Mouse (Mus musculus) small intestine, adult 2 months (tissue): Measurements from ENCODE around the gene Smtnl2.

Experiments used
- CTCF ChIP-seq: fragments of 200-500 bp; IDR thresholded peaks from 2 replicates; pipeline ENCODE4 v1.5.1; 2012; ENCODE audit warnings: low read depth, mild to moderate bottlenecking, control low read depth, inconsistent platforms, low read length, moderate library complexity, mixed read lengths; ENCODE audit not compliant: insufficient replicate concordance, insufficient read length; ENCODE audit errors: extremely low read depth
- POLR2A ChIP-seq: fragments of 200-500 bp; IDR thresholded peaks from 2 replicates; pipeline ENCODE4 v1.6.1; 2012; ENCODE audit warnings: low read depth, mild to moderate bottlenecking, control low read depth, inconsistent platforms, low read length, moderate library complexity

DNA sequence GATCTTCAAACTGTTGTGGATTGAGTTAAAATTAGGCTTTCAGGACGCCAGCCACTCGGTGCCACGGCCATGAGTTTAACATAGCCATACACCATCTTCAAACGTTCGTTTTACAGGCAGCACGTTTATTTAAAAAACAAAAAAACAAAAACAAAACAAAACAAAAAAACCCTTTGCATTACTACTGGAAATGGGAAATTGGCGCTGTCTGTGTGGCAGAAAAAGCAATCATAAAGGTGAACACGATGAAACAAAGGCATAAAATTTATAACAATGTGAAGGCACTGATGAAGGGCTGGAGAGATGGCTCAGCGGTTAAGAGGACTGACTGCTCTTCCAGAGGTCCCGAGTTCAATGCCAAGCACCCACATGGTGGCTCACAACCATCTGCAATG lies 49.2 kb downstream of the Smtnl2 start, which contains the start of gene Tekt1:
- no peak for TF ChIP-seq CTCF
- no peak for TF ChIP-seq POLR2A
